Mouse (Mus musculus) lung, postnatal 0 days (tissue): ENCODE measurements at regions not wholly inside any gene's neighbourhood (a gene's known extent, or its start where the extent isn't known, plus 50 kb on each side); places are given as distances from the start of the nearest gene placed in this dataset.

Source experiments
- ATAC-seq: fragments of 200-750 bp; cut with Nextera tagmentation; 2 replicates; pipeline ENCODE4 v1.8.0; 2017; ENCODE audit warnings: moderate library complexity
- DNase-seq: peaks from one replicate; pipeline ENCODE4 v3.0.0-alpha.2; 2016; ENCODE audit warnings: low spot score
- H3K27ac ChIP-seq: fragments of 300-500 bp; sonication (generic); 2 replicates; pipeline ENCODE4 v1.5.1; 2014; ENCODE audit warnings: antibody characterized with exemption, mild to moderate bottlenecking, low read length, mixed read lengths
- H3K27me3 ChIP-seq: fragments of 300-500 bp; sonication (generic); replicated peaks from 2 replicates; pipeline ENCODE4 v1.6.1; 2014; ENCODE audit warnings: low read length, mixed read lengths; ENCODE audit not compliant: insufficient read depth
- H3K36me3 ChIP-seq: fragments of 300-500 bp; sonication (generic); 2 replicates; pipeline ENCODE4 v1.6.1; 2014; ENCODE audit warnings: low read length, mixed read lengths; ENCODE audit not compliant: insufficient read depth
- H3K4me1 ChIP-seq: fragments of 300-500 bp; sonication (generic); 2 replicates; pipeline ENCODE4 v1.6.1; 2014; ENCODE audit warnings: antibody characterized with exemption, low read depth, low read length, mixed read lengths; ENCODE audit not compliant: insufficient read depth
- H3K4me2 ChIP-seq: fragments of 300-500 bp; sonication (generic); replicated peaks from 2 replicates; pipeline ENCODE4 v1.6.1; 2014; ENCODE audit warnings: low read depth, mild to moderate bottlenecking, low read length, moderate library complexity, mixed read lengths
- H3K4me3 ChIP-seq: fragments of 300-500 bp; sonication (generic); 2 replicates; pipeline ENCODE4 v1.5.1; 2014; ENCODE audit warnings: low read depth, low read length
- H3K9ac ChIP-seq: fragments of 300-500 bp; sonication (generic); replicated peaks from 2 replicates; pipeline ENCODE4 v1.6.1; 2014; ENCODE audit warnings: low read depth, mild to moderate bottlenecking
- H3K9me3 ChIP-seq: fragments of 300-500 bp; sonication (generic); 2 replicates; pipeline ENCODE4 v1.6.1; 2016; ENCODE audit warnings: low read length, mixed read lengths
- CTCF ChIP-seq: IDR thresholded peaks from 2 replicates; pipeline ENCODE4 v1.5.1; 2016; ENCODE audit warnings: antibody characterized with exemption, mild to moderate bottlenecking
- EP300 ChIP-seq: IDR thresholded peaks from 2 replicates; pipeline ENCODE4 v1.6.1; 2016; ENCODE audit warnings: antibody characterized with exemption, mild to moderate bottlenecking, control low read depth
- WGBS: fragments of 180-500 bp; shearing (Covaris S2); extraction: QIAGEN DNeasy Blood & Tissue Kit; methylation state at CpG from one replicate; pipeline ENCODE4 v1.1.7; 2014; 5-methylcytosine and 5-hydroxymethylcytosine counted together

DNA sequence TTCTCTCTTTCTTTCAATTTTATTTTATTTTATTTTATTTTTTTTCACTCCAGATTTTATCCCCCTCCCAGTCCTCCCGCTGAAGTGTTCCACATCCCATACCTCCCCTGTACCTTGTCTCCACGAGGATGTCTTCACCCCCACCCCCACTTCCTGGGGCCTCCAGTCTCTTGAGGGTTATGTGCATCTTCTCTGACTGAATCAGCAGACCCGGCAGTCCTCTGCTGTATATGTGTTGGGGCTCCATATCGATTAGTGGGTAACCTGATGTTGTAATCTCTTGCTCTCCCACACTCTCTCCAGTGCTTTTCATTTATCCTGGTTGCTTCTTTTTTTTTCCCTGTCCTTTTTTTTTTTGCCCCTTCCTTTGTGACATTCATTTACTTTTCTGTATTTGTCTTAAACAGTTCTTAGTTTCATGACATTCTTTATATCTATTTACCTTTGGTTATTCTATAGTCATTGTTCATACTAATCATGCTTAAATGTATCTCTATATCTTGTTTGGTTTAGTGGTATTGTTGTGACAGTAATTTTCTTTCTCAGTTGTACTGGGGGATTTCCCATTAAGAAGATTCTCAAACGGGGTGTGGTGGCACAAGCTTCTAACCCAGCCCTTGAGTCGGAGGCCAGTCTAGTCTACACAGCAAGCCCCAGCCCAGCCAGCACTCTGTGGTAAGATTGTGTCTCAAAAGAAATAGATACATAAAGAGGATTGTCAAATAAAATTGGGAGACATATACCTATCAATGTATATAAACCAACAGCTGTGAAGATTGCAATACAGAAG, 73.9 kb upstream of the Cnot2 start:
- Histone ChIP-seq H3K4me1 (no peaks in the 10 kb centered on the region), H3K27ac (no peak overlapping the region), H3K9me3 (no peaks in the 10 kb centered on the region), H3K36me3 (no peaks in the 10 kb centered on the region), H3K4me3 (no peak overlapping the region), H3K27me3 (no peaks in the 10 kb centered on the region), H3K4me2 (no peak overlapping the region), H3K9ac (no peak overlapping the region)
- no peak for DNase-seq
- TF ChIP-seq EP300, result no peak
- TF ChIP-seq CTCF, result no peak
- no peak for ATAC-seq
- 64% methylated on average over 6 of the region's 6 CpGs for WGBS

DNA sequence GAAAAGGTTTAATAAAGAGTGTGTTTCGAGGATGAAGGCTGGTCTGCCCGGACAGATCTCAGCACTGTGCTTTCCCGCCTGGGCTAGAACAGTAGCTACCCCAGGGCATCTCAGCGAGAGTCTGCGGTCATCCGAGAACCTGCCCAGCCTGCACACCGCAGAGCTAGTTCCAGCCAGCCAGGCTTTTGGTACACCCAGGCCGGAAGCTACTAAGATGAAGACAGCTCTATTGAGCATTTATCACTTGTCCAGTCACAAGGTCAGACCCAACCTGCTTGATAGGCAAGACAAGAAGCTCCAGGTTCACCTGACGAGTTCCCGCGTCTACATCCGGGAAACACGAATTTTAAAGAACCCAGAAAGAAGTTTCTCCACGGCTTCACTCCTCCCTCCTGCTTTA, 72.8 kb upstream of the Cnot2 start:
- Histone ChIP-seq H3K4me3 (no peak overlapping the region), H3K4me2 (no peak overlapping the region), H3K36me3 (no peaks in the 10 kb centered on the region), H3K27me3 (no peaks in the 10 kb centered on the region), H3K9ac (no peak overlapping the region), H3K4me1 (no peaks in the 10 kb centered on the region), H3K9me3 (no peaks in the 10 kb centered on the region), H3K27ac (no peak overlapping the region)
- 89% methylated on average over 14 of the region's 14 CpGs for WGBS
- no peak for DNase-seq
- ATAC-seq, result no peak
- TF ChIP-seq CTCF (no peak), EP300 (no peak)

DNA sequence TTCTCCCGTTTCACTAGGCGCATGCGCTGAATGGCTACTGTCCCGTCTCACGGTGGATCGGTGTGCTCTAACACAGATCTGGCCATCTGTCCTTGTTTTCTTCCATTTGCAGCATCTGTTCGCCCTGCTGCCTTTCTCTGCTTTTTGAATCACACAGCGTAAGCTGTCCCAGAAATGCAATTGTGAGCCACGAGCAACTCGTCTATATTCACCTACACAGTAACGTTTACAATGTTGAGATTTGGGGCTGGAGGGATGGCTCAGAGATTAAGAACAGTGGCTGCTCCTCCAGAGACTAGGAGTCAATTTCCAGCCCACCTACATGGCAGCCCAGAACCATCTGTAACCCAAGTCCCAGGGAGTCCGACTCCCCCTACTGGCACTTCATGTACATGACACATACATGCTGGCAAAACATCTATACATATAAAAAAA, 72.2 kb upstream of the Cnot2 start:
- Histone ChIP-seq H3K4me3 (no peak overlapping the region), H3K27ac (no peak overlapping the region), H3K4me1 (no peaks in the 10 kb centered on the region), H3K27me3 (no peaks in the 10 kb centered on the region), H3K4me2 (no peak overlapping the region), H3K36me3 (no peaks in the 10 kb centered on the region), H3K9ac (no peak overlapping the region), H3K9me3 (no peaks in the 10 kb centered on the region)
- 82% methylated on average over 12 of the region's 12 CpGs for WGBS
- no peak for DNase-seq
- ATAC-seq, result no peak
- TF ChIP-seq EP300 (no peak), CTCF (peak; percentile 26)

DNA sequence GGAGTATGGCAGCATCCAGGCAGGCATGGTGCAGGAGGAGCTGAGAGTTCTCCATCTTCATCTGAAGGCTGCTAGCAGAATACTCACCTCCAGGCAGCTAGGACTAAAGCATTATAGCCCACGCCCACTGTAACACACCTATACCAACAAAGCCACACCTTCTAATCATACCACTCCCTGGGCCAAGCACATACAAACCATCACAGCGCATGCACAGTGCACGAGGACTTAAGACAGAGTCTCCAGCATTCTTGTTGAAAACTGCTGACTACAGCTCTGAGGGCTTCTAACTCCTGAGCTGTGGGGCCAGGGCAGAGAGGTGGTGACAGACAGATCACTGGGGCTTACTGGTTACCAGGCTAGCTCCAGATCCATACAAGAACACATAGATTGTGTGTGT, 68.0 kb upstream of the Cnot2 start:
- ATAC-seq (no peak), DNase-seq (no peak)
- Histone ChIP-seq H3K4me3 (no peak overlapping the region), H3K27me3 (no peaks in the 10 kb centered on the region), H3K9me3 (no peaks in the 10 kb centered on the region), H3K4me1 (no peaks in the 10 kb centered on the region), H3K4me2 (no peak overlapping the region), H3K27ac (no peak overlapping the region), H3K9ac (no peak overlapping the region), H3K36me3 (no peaks in the 10 kb centered on the region)
- no peak for TF ChIP-seq EP300
- no peak for TF ChIP-seq CTCF
- WGBS, result 57% methylated on average over 3 of the region's 3 CpGs

DNA sequence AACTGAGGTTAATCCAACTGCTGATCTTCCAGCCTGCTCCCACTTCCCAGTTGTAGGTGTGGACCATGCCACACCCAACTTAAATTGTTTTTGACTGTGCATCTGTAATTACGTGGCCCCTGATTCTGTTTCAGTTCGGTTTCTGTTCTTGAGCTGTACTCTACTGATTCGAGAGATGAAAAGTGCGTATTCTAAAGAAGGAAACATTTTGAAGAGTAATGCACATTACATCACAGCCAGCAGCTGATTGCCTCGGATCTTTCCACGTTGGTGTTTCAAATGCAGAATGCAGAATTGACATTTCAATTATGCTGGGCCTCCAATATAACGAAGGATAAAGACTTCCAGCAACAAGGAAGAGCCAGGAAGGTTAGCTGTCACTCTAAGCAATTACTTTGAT, 64.7 kb upstream of the Cnot2 start:
- no peak overlapping the region for H3K4me3 ChIP-seq
- TF ChIP-seq CTCF, result no peak
- TF ChIP-seq EP300, result no peak
- H3K4me1 ChIP-seq, result no peaks in the 10 kb centered on the region
- no peak overlapping the region for H3K9ac ChIP-seq
- WGBS, result 82% methylated on average over 7 of the region's 7 CpGs
- no peak overlapping the region for H3K4me2 ChIP-seq
- DNase-seq, result no peak
- no peaks in the 10 kb centered on the region for H3K9me3 ChIP-seq
- no peak overlapping the region for H3K27ac ChIP-seq
- H3K36me3 ChIP-seq, result no peaks in the 10 kb centered on the region
- H3K27me3 ChIP-seq, result no peaks in the 10 kb centered on the region
- ATAC-seq, result no peak

DNA sequence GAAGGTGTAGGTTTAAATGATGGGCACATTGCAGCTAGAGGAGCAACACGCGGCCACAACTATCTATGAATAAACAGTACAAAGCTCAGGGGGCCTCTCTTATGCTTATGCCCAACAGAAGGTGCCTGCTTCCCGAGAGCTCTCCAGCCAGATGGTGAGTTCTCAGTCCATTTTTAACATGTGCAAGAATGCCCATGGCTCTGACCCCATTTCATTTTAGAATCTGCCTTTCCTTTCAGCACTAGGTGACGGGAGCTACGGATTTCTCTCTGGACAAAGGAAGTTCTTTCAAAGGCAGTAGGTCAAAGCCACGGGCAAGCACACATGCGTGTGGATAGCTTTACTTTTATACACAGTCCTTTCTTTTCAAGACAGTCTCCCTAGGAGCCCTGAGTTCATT, 64.3 kb upstream of the Cnot2 start:
- WGBS, result 80% methylated on average over 7 of the region's 7 CpGs
- no peak overlapping the region for H3K9ac ChIP-seq
- ATAC-seq, result no peak

DNA sequence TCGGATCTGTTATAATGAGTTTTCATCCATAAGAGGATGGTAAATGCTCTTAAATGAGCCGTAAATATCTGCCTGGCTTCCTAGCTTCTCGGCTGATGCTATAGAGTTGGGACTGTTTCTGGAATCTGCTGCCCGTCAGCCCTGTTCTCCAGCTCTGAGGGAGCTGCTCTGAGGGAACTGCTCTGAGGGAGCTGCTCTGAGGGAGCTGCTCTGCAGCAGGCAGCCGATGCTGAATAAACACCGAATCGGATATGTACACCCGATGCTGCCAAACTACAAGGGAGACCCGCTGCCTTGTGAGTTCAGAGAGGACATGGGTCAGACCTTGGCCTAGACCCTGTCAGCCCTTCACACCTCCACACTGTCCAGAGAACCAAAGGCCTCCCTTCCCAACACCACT, 63.8 kb upstream of the Cnot2 start:
- Histone ChIP-seq H3K27ac (no peak overlapping the region), H3K4me3 (no peak overlapping the region), H3K27me3 (no peaks in the 10 kb centered on the region), H3K9ac (no peak overlapping the region), H3K9me3 (no peaks in the 10 kb centered on the region), H3K36me3 (no peaks in the 10 kb centered on the region), H3K4me2 (no peak overlapping the region), H3K4me1 (no peaks in the 10 kb centered on the region)
- 52% methylated on average over 9 of the region's 9 CpGs for WGBS
- ATAC-seq, result no peak
- no peak for DNase-seq
- TF ChIP-seq EP300 (no peak), CTCF (no peak)

More for the DNA sequence above, 64.3 kb upstream of the Cnot2 start:
- TF ChIP-seq EP300, result no peak
- H3K4me3 ChIP-seq, result no peak overlapping the region
- H3K27ac ChIP-seq, result no peak overlapping the region
- no peaks in the 10 kb centered on the region for H3K36me3 ChIP-seq
- H3K27me3 ChIP-seq, result no peaks in the 10 kb centered on the region
- H3K9me3 ChIP-seq, result no peaks in the 10 kb centered on the region
- H3K4me1 ChIP-seq, result no peaks in the 10 kb centered on the region
- no peak for DNase-seq
- H3K4me2 ChIP-seq, result no peak overlapping the region
